Mouse (Mus musculus) layer of hippocampus, adult 2 months (tissue): ENCODE data around the gene Tm6sf2. TPM values are rescaled to one million over a fixed set of nuclear protein-coding genes. Genes with fewer than 3 reads are reported as not detected.
A peak's percentile ranks its signal among the peaks of the same experiment; 100 is the strongest.

Source experiments
- DNase-seq, 2 experiments: peaks; one replicate each; pipeline ENCODE4 v3.0.0; 2022; ENCODE audit warnings: low spot score in 2 of 2
- H3K27ac ChIP-seq: fragments of 200-600 bp; 2 replicates; pipeline ENCODE4 v1.8.1; 2022
- H3K4me3 ChIP-seq: fragments of 200-600 bp; 2 replicates; pipeline ENCODE4 v1.8.1; 2022; ENCODE audit warnings: mild to moderate bottlenecking
- CTCF ChIP-seq: fragments of 200-600 bp; conservative IDR thresholded peaks from 2 replicates; pipeline ENCODE4 v1.8.1; 2022; ENCODE audit warnings: antibody characterized with exemption, mild to moderate bottlenecking, moderate library complexity
- total RNA-seq, 2 experiments: library from RNA; stranded (reverse); gene quantifications; 2 replicates each; pipeline ENCODE4 v1.2.3; 2021

The Tm6sf2 gene
- total RNA-seq, 2 experiments from 2014 or later: 3.1 to 7.4 TPM

GRCm38 (mm10) chr8:70073682-70074081 lies 958 bp downstream of the Tm6sf2 start:
- no peak for TF ChIP-seq CTCF
- Histone ChIP-seq H3K27ac (no peak overlapping the region), H3K4me3 (no peak overlapping the region)
- no peak for DNase-seq

- H3K27ac ChIP-seq: no peak overlapping the region
- no peak for TF ChIP-seq CTCF
- no peak for DNase-seq
- H3K4me3 ChIP-seq: no peak overlapping the region
Measured at GRCm38 (mm10) chr8:70081976-70082375, 9.3 kb downstream of the Tm6sf2 start.

GRCm38 (mm10) chr8:70083285-70083684 lies 10.6 kb downstream of the Tm6sf2 start, which contains the start of gene Hapln4:
Gene Hapln4 (plus strand): TSS chr8:70083457.
- Histone ChIP-seq H3K27ac (peak within 1 kb of the TSS; percentile 18; the same call in 1 of the 2 replicates), H3K4me3 (peak within 1 kb of the TSS; percentile 56)
- DNase-seq: peak; percentile 47 to 53
- 0 out of 2 replicates have a peak, but pooled peaks have one; percentile 10 for TF ChIP-seq CTCF

GRCm38 (mm10) chr8:70084191-70085065 lies 11.7 kb downstream of the Tm6sf2 start:
- TF ChIP-seq CTCF: peak; percentile 26; the same call in 1 of the 2 replicates
- no peak for DNase-seq
- peak overlapping the region; percentile 56 for H3K4me3 ChIP-seq
- H3K27ac ChIP-seq: no peak overlapping the region

- no peak overlapping the region for H3K4me3 ChIP-seq
- TF ChIP-seq CTCF: no peak
- H3K27ac ChIP-seq: no peak overlapping the region
- no peak for DNase-seq
Measured at GRCm38 (mm10) chr8:70086151-70086550, 13.4 kb downstream of the Tm6sf2 start.

- H3K4me3 ChIP-seq: no peak overlapping the region
- no peak for DNase-seq
- H3K27ac ChIP-seq: no peak overlapping the region
- TF ChIP-seq CTCF: no peak
Measured at GRCm38 (mm10) chr8:70087237-70087636, 14.5 kb downstream of the Tm6sf2 start.

- DNase-seq: peak; percentile 54 to 73
- peak; percentile 90 for TF ChIP-seq CTCF
- Histone ChIP-seq H3K4me3 (peak overlapping the region; percentile 60), H3K27ac (peak overlapping the region; percentile 57)
Measured at GRCm38 (mm10) chr8:70087836-70088650, 15.3 kb downstream of the Tm6sf2 start.

GRCm38 (mm10) chr8:70089296-70089960 lies 16.7 kb downstream of the Tm6sf2 start:
- no peak overlapping the region for H3K4me3 ChIP-seq
- no peak for DNase-seq
- no peak for TF ChIP-seq CTCF
- no peak overlapping the region for H3K27ac ChIP-seq

- TF ChIP-seq CTCF: no peak
- H3K27ac ChIP-seq: peak overlapping the region; percentile 29; the same call in 1 of the 2 replicates
- peak in 1 of 2 experiments; percentile 32 for DNase-seq
- H3K4me3 ChIP-seq: no peak overlapping the region
Measured at GRCm38 (mm10) chr8:70092786-70093185, 20.1 kb downstream of the Tm6sf2 start.

- no peak for TF ChIP-seq CTCF
- no peak for DNase-seq
- Histone ChIP-seq H3K4me3 (no peak overlapping the region), H3K27ac (peak overlapping the region; percentile 85)
Measured at GRCm38 (mm10) chr8:70099276-70099675, 26.6 kb downstream of the Tm6sf2 start.

- no peak for DNase-seq
- no peak for TF ChIP-seq CTCF
- Histone ChIP-seq H3K27ac (peak overlapping the region; percentile 85), H3K4me3 (no peak overlapping the region)
Measured at GRCm38 (mm10) chr8:70100241-70100640, 27.5 kb downstream of the Tm6sf2 start.

GRCm38 (mm10) chr8:70104506-70104905 lies 31.8 kb downstream of the Tm6sf2 start:
- TF ChIP-seq CTCF: peak; percentile 78
- peak in 1 of 2 experiments; percentile 49 for DNase-seq
- peak overlapping the region; percentile 46; the same call in 1 of the 2 replicates for H3K27ac ChIP-seq
- H3K4me3 ChIP-seq: no peak overlapping the region

GRCm38 (mm10) chr8:70104922-70105321 lies 32.2 kb downstream of the Tm6sf2 start:
- no peak for TF ChIP-seq CTCF
- no peak for DNase-seq
- no peak overlapping the region for H3K4me3 ChIP-seq
- H3K27ac ChIP-seq: peak overlapping the region; percentile 46
